Mouse (Mus musculus): ENCODE measurements around the gene Hspa5.
"Not testable (repeated sequence)": the region's sequence is repeated elsewhere in the genome, so short reads cannot be mapped to it uniquely, and the experiment has no call there.

The Hspa5 gene

DNA sequence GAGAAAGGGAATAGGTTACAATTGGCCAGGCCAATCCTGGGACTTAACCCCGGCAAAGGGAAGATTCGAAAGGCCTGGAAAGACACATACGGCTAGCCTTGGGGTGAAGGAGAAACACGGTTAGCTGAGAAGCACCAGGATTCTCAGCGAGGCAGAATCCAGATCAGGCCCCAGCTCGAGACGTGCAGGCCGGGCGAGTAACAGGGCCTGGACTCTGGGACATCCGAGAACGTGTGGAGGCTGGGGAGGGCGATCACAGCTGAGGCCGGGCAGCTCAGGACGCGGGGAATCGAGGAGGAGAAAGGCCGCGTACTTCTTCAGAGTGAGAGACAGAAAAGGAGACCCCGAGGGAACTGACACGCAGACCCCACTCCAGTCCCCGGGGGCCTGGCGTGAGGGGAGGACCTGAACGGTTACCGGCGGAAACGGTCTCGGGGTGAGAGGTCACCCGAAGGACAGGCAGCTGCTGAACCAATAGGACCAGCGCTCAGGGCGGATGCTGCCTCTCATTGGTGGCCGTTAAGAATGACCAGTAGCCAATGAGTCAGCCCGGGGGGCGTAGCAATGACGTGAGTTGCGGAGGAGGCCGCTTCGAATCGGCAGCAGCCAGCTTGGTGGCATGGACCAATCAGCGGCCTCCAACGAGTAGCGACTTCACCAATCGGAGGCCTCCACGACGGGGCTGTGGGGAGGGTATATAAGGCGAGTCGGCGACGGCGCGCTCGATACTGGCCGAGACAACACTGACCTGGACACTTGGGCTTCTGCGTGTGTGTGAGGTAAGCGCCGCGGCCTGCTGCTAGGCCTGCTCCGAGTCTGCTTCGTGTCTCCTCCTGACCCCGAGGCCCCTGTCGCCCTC is at the start of gene Hspa5:
Gene Hspa5 (plus strand): TSS at position 603 of the 859 bp plus-strand sequence.
- DNase-seq (ENCODE audit: low spot score): peak; percentile 98

GRCm38 (mm10) chr2:34725269-34725668 is 46.5 kb upstream of the Hspa5 start:
- no peak for DNase-seq (ENCODE audit: low spot score)

GRCm38 (mm10) chr2:34727045-34727728 is 44.6 kb upstream of the Hspa5 start:
- DNase-seq (ENCODE audit: low spot score): no peak

GRCm38 (mm10) chr2:34736626-34737025 is 35.1 kb upstream of the Hspa5 start:
- DNase-seq (ENCODE audit: low spot score): no peak

- no peak for DNase-seq (ENCODE audit: low spot score)
Measured at GRCm38 (mm10) chr2:34737911-34738310, 33.9 kb upstream of the Hspa5 start.

DNA sequence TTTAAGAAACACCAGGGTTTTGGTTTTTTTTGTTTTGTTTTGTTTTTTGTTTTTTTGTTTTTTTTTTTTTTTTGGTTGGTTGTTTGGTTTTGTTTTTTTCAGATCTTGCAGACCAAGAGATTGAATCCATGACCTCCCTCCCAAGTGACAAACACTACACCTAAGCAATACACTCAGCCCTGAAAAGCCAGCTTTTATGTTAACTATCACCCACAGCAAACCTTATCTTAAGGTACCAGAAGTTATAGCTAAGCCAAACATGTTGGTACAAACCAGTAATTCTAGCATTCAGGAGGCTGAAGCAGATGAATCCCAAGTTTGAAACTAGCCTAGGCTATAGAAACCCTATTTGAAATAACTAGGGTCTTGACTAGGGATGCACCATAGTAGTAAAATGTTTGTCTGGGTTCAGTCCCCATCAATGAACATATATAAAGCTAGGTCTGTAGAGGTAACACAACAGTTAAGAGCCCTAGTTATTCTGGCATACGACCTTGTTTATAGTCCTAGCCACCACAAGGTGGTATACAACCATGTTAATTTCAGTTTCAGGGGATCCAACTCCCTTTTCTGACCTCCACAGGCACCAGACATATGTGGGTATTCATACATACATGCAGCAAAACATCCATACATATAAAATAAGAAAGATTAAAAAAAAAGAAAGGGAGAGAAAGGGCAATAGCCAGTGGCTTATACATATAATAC is 31.9 kb upstream of the Hspa5 start:
- DNase-seq (ENCODE audit: low spot score): no peak

DNA sequence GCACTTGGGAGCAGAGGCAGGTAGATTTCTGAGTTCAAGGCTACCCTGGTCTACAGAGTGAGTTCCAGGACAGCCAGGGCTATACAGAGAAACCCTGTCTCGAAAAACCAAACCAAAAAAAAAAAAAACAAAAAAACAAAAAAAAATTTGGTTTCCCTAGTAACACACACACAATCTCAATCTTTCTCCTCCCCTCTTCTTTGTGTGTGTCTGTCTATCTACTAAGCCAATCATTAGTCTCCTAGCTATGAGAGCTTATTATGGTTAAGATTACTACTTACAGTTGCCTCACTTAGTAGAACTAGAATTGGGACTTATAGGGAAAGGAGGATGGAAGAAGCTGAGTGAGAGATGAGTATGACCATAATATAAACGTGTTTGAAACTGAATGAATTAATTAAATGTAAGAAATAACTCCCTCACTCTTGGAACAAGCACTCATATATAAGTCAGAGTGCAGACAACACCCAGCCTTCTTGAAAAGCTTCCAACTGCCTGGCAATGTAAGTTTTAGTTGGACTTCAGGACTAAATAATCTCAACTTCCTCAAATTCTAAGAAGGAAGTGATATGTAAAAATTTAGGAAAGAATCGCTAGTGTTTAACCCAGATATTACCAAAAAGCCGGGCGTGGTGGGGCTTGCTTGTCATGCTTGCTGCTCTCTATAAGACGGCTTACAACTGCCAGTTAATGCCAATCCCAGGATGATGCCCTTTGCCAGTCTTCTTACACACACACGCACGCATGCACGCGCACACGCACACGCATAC is 30.2 kb upstream of the Hspa5 start:
- no peak for DNase-seq (ENCODE audit: low spot score)

GRCm38 (mm10) chr2:34742675-34743074 is 29.1 kb upstream of the Hspa5 start:
- no peak for DNase-seq (ENCODE audit: low spot score)

- no peak for DNase-seq (ENCODE audit: low spot score)
Measured at GRCm38 (mm10) chr2:34744476-34744875, 27.3 kb upstream of the Hspa5 start.

DNA sequence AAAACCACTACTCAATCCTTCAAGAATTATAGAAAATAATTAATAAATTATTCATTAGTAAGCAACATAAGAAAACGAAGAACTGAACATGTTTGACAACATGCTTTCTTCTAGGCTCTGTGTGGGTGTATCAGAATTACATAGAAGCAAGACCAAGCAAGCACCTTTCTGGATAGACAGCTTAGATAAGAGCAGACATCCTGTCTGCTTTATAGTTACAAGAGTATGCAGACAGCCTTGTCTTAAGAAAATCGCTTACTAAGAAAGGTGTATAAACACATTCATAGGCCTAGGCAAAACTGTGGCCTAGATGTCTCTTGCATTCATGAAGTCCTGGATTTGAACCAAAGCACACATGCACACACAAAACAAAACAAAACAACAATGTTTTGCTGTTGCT is 26.1 kb upstream of the Hspa5 start:
- DNase-seq (ENCODE audit: low spot score): no peak

GRCm38 (mm10) chr2:34748479-34748878 is 23.3 kb upstream of the Hspa5 start:
- DNase-seq (ENCODE audit: low spot score): no peak

- no peak for DNase-seq (ENCODE audit: low spot score)
Measured at GRCm38 (mm10) chr2:34750245-34750644, 21.5 kb upstream of the Hspa5 start.

- DNase-seq (ENCODE audit: low spot score): peak; percentile 90
Measured at GRCm38 (mm10) chr2:34753811-34754550, 17.8 kb upstream of the Hspa5 start.

DNA sequence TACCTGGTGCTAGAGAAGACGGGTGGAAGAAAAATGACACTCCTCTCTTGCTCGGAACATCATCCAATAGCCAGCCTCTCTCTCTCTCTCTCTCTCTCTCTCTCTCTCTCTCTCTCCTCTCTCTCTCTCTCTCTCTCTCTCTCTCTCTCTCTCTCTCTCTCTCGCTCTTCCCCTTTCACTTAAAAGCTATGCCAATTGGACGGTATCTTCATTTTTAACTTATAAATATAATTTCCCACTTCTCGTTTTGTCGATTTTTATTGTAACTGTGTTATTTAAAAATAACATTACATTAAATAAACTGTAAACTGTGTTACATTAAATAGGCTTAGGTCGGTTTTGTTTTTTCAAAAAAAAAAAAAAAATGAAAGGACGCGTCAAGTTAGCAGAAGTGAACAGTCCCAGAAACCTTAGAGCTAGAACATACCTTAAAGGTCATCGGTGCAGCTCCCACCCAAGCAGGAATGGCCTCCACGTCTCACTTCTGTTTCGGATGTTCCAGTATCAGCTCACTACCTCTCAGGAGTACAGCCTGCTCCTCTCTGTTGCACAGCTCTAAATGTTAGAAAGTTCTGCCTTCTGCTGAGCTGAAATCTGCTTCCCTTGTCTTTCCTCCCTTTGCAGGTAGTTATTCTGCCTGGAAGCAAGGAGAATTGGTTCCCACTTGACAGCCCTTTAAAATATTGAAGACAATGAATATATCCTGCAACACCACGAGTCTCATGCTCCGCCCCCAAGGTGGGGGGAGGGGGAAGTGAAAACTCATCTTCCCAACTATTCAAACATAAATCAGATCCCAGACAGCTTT is 17.0 kb upstream of the Hspa5 start, which contains the start of gene Gapvd1:
Gene Gapvd1 (minus strand): TSS at position 682 of the 808 bp plus-strand sequence.
- no peak for DNase-seq (ENCODE audit: low spot score)

DNA sequence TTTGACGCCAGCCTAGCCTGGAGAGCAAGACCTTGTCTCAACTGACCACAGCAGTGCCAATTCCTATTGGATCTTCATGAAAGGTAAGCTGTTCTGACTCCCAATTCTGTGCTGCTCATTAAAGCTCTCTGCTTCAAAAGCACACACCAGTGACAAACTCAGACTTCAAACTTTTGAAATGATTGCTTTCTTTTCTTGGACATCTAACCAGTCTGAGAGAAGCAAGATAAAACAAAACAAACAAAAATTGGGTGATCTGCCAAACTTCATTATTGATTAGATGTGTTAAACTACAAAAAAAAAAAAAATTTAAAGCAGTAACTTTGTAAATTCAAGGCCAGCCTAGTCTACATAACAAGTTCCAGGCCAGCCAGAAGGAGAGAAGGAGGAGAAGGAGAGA is 14.4 kb upstream of the Hspa5 start:
- no peak for DNase-seq (ENCODE audit: low spot score)

DNA sequence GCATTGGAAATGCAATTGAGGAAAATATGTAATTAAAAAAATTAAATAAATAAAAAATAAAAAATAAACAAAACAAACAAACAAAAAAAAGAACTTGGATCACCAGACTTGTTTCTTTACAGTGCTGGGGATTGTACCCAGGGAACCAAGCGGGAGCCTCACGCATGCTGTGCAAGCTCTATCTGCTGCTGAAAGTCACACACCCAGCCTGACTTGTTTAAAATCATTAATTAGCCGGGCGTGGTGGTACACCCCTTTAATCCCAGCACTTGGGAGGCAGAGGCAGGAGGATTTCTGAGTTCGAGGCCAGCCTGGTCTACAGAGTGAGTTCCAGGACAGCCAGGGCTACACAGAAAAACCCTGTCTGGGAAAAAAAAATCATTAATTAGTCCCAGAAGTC is 10.5 kb upstream of the Hspa5 start:
- DNase-seq (ENCODE audit: low spot score): not testable (repeated sequence)

- no peak for DNase-seq (ENCODE audit: low spot score)
Measured at GRCm38 (mm10) chr2:34762174-34762573, 9.6 kb upstream of the Hspa5 start.

DNA sequence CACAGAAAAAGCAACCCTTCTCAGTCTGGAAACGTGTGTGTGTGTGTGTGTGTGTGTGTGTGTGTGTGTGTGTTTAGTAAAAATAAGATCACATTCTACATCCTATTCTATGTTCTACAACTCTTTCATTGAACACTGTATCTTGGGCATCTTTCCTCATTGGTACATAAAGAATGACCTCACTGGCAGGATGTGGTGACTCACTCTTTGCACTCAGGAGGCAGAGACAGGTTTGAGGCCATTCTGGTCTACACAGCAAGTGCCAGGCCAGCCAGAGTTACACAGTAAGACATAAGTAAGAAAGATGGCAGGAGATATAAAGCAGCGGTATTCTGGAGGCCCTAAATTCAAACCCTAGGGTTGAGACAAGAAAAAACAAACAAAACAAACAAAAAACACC is 8.9 kb upstream of the Hspa5 start:
- DNase-seq (ENCODE audit: low spot score): no peak

- DNase-seq (ENCODE audit: low spot score): no peak
Measured at GRCm38 (mm10) chr2:34764801-34765200, 7.0 kb upstream of the Hspa5 start.

GRCm38 (mm10) chr2:34770049-34770448 is 1.7 kb upstream of the Hspa5 start:
- no peak for DNase-seq (ENCODE audit: low spot score)
